Mouse (Mus musculus) spleen, postnatal 0 days (tissue): Measurements from ENCODE around the gene Ptprn. TPM values are rescaled to one million over a fixed set of nuclear protein-coding genes. Genes with fewer than 3 reads are reported as not detected.

ENCODE experiments used
- polyA plus RNA-seq: library from polyadenylated mRNA; unstranded; fragments of >200 nt; fragmentation: Nextera tagmentation; extraction: Ambion mirVana; gene quantifications from 2 replicates; pipeline ENCODE4 v1.2.1, GENCODE M21; 2015

Gene Ptprn
- 0.05 and 0.12 TPM in 2 replicates for polyA plus RNA-seq

GRCm38 (mm10) chr1:75264091-75264880 lies at the start of gene Ptprn:
Gene Ptprn, minus strand, starts transcription at chr1:75264502.

GRCm38 (mm10) chr1:75278228-75278627 lies 13.9 kb upstream of the Ptprn start, which contains the start of gene Resp18:
Gene Resp18, minus strand, starts transcription at chr1:75278415.

GRCm38 (mm10) chr1:75236117-75237050 lies 27.9 kb downstream of the Ptprn start, which contains the start of gene Dnajb2:
Gene Dnajb2, plus strand, starts transcription at chr1:75236406.

GRCm38 (mm10) chr1:75231664-75232152 lies 32.6 kb downstream of the Ptprn start, which contains the start of gene A630095N17Rik:
Gene A630095N17Rik, minus strand, starts transcription at chr1:75232102.

GRCm38 (mm10) chr1:75219531-75219930 lies 44.8 kb downstream of the Ptprn start, which contains the start of gene Tuba4a:
Gene Tuba4a, minus strand, starts transcription at chr1:75219865.

GRCm38 (mm10) chr1:75210136-75211087 lies 53.9 kb downstream of the Ptprn start, which contains the start of the genes Glb1l and Stk16:
Gene Glb1l, minus strand, starts transcription at chr1:75210813.
Gene Stk16, plus strand, starts transcription at chr1:75210838.

Other genes with a start within 250 kb of the Ptprn start
- 7.1 and 7.9 TPM in 2 replicates for gene Nhej1, start 139.3 kb downstream of the Ptprn start, polyA plus RNA-seq
- gene Slc23a3, start 130.6 kb downstream of the Ptprn start, polyA plus RNA-seq = 0.94 and 1.3 TPM in 2 replicates
- gene Cnppd1, start 121.8 kb downstream of the Ptprn start, polyA plus RNA-seq = 67.5 and 72.4 TPM in 2 replicates
- gene Retreg2, start 121.7 kb downstream of the Ptprn start, polyA plus RNA-seq = 59.5 and 62.7 TPM in 2 replicates
- gene Zfand2b, start 95.9 kb downstream of the Ptprn start, polyA plus RNA-seq = 44.8 and 52.0 TPM in 2 replicates
- gene Abcb6, start 84.1 kb downstream of the Ptprn start, polyA plus RNA-seq = 48.6 and 54.9 TPM in 2 replicates
- gene Ankzf1, start 72.4 kb downstream of the Ptprn start, polyA plus RNA-seq = 13.2 and 13.3 TPM in 2 replicates
- 25.2 and 26.9 TPM in 2 replicates for gene Atg9a, start 72.3 kb downstream of the Ptprn start, polyA plus RNA-seq
- 6.6 and 10.7 TPM in 2 replicates for gene Glb1l, start 53.7 kb downstream of the Ptprn start, polyA plus RNA-seq
- 72.1 and 75.1 TPM in 2 replicates for gene Stk16, start 53.7 kb downstream of the Ptprn start, polyA plus RNA-seq
- 363 and 392 TPM in 2 replicates for gene Tuba4a, start 44.6 kb downstream of the Ptprn start, polyA plus RNA-seq
- not detected in 2 replicates for gene A630095N17Rik, start 32.4 kb downstream of the Ptprn start, polyA plus RNA-seq
- gene Dnajb2, start 28.1 kb downstream of the Ptprn start, polyA plus RNA-seq = 37.0 and 38.2 TPM in 2 replicates
- gene Resp18, start 13.9 kb upstream of the Ptprn start, polyA plus RNA-seq = not detected in 2 replicates
- gene Dnpep, start 53.5 kb upstream of the Ptprn start, polyA plus RNA-seq = 46.6 and 54.4 TPM in 2 replicates
- gene Des, start 95.8 kb upstream of the Ptprn start, polyA plus RNA-seq = 18.8 and 21.8 TPM in 2 replicates
- gene Speg, start 110.8 kb upstream of the Ptprn start, polyA plus RNA-seq = 6.9 and 7.2 TPM in 2 replicates
- 31.2 and 35.9 TPM in 2 replicates for gene Gmppa, start 171.4 kb upstream of the Ptprn start, polyA plus RNA-seq
- gene Asic4, start 185.9 kb upstream of the Ptprn start, polyA plus RNA-seq = not detected in 2 replicates
- gene Chpf, start 214.8 kb upstream of the Ptprn start, polyA plus RNA-seq = 8.8 and 10.6 TPM in 2 replicates
- gene Tmem198, start 215.0 kb upstream of the Ptprn start, polyA plus RNA-seq = 0.25 and 0.32 TPM in 2 replicates
- 13.6 and 19.7 TPM in 2 replicates for gene Obsl1, start 241.9 kb upstream of the Ptprn start, polyA plus RNA-seq
- gene Inha, start 242.6 kb upstream of the Ptprn start, polyA plus RNA-seq = 0.97 and 1.8 TPM in 2 replicates